Mouse (Mus musculus): ENCODE results near the gene Foxn1.
A peak's percentile ranks its signal among the peaks of the same experiment; 100 is the strongest.

The Foxn1 gene

GRCm38 (mm10) chr11:78355471-78356238, 30.7 kb downstream of the Foxn1 start:
- no peak for DNase-seq (ENCODE audit: low spot score)

GRCm38 (mm10) chr11:78354905-78355304, 31.5 kb downstream of the Foxn1 start:
- DNase-seq (ENCODE audit: low spot score) = no peak

- no peak for DNase-seq (ENCODE audit: low spot score)
Observed at GRCm38 (mm10) chr11:78353081-78353480, 33.3 kb downstream of the Foxn1 start.

DNA sequence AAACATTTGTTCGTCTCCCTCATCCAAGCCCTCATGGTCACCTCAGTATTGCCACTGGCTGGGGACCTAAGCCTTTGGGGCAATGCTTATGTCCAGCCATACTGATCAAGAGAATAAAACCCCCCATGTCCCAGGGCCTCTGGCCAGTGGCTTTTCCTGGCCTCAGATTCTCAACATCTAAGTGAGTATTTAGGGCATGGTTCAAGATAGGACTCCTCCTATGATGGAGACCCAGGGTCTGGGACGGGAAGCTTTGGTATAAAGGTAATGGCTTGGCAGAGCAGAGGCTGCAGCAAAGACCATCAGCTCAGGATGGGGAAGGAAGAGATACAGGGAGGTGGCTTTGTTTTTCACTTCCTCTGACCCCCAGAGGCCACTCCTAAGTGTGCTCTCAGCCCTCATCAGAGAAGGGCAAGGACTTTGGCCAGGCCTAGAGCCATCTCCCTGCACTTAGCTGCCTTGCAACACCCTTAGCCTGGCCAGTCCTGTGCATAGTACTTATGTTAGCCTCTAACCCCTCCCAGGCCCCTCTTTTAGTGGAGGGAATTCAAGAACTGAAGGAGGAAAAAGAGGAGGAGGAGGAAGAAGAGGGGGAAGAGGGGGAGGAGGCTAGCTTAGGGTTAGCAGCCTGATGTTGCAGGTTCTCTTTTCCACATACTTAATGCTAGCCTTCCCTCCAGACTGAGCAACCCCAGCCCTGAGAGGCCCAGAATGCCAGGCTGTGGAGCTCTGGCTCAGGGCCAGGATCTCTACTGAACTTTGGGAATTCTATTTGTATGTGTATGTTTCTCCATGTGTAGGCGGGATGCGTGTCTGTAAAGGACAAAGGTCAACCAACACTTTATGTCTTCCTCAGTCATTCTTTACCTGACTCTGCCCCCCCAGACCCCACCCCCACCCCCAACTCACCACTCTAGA, 36.7 kb downstream of the Foxn1 start:
- DNase-seq (ENCODE audit: low spot score) = no peak

DNA sequence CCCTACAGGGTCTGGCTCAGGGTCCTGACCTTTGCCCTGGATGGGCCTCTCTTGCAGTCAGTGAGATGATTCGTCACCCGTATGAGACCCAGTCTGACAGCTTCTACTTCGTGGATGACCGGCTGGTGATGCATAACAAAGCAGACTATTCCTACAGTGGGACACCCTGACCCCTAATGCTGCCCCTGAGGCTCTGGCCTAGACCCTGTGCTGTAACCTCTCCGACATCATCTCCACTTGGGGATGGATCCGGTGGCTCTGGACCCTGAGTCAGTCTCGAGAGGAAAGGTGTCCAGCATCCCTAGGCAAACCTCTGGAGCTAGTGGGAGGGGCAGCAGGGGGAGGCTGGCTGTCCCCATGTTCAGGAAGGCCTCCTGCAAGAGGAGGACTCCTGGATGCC, 37.9 kb downstream of the Foxn1 start:
- no peak for DNase-seq (ENCODE audit: low spot score)

GRCm38 (mm10) chr11:78347908-78348307, 38.5 kb downstream of the Foxn1 start:
- DNase-seq (ENCODE audit: low spot score) = no peak

GRCm38 (mm10) chr11:78347070-78347754, 39.1 kb downstream of the Foxn1 start:
- no peak for DNase-seq (ENCODE audit: low spot score)

GRCm38 (mm10) chr11:78346326-78347069, 39.9 kb downstream of the Foxn1 start:
- DNase-seq (ENCODE audit: low spot score) = no peak

DNA sequence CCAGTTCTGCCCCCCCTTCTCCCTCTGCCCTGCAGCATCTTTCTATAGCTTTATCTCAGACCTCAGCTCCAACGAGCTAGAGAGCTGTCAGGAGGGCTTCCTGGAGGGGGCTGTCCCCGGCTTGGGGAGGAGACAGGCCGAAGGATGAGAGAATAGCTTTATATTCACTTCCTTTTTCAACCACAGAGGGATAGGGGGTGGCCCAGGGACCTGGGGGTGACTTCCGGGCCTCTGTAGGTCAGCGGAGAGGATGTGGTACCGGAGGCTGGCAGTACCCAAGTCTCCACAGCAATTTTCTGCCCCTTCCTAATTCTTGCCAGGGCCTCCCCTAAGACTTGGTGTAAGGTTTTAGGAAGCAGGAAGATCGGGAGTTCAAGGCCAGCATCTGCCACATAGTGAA, 40.6 kb downstream of the Foxn1 start:
- DNase-seq (ENCODE audit: low spot score) = no peak

- DNase-seq (ENCODE audit: low spot score) = no peak
Observed at GRCm38 (mm10) chr11:78344890-78345715, 41.3 kb downstream of the Foxn1 start.

GRCm38 (mm10) chr11:78344328-78344889, 41.9 kb downstream of the Foxn1 start:
- DNase-seq (ENCODE audit: low spot score) = no peak

- DNase-seq (ENCODE audit: low spot score) = no peak
Observed at GRCm38 (mm10) chr11:78343381-78344327, 42.7 kb downstream of the Foxn1 start, which contains the start of gene Unc119. Gene Unc119, plus strand, starts transcription at chr11:78343482.

GRCm38 (mm10) chr11:78341702-78342101, 44.7 kb downstream of the Foxn1 start:
- no peak for DNase-seq (ENCODE audit: low spot score)

GRCm38 (mm10) chr11:78337040-78337439, 49.3 kb downstream of the Foxn1 start:
- DNase-seq (ENCODE audit: low spot score) = no peak

DNA sequence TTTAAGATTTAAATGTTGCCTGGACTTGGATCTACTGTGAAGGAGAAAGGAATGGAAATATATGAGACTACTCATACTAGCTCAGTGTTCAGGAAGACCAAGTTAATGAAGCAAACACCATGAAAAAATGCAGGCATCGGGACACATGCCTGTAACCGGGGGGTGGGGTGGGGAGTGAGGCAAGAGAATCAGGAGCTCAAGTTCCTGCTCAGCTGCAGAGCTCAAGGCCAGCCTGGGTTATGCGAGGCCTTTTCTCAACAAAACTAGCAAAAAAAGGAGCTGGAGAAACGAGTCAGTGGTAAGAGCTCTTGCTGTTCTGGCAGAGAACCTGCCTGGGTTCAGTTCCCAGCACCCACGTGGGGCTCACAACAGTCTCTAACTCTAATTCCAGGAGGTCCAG, 52.4 kb downstream of the Foxn1 start:
- DNase-seq (ENCODE audit: low spot score) = no peak

DNA sequence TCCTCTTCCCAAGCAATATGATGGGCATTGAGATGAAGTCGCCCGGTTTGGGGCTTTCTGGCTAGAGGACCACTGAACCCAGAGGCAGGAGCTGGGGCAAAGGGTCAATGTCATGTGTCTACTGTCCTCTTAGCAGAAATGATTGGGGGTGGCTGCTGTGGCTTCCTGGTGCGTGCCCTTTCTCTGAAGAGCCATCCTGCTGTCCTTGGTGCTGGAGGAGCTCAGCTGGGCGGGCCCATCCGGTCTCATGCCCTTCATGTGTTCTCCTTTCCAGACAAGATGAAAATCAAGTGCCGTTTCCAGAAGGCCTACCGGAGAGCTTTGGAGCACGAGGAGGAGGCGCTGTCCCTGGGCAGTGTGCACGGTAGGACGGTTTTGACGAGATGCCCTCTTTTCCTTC, 53.7 kb downstream of the Foxn1 start:
- DNase-seq (ENCODE audit: low spot score) = no peak

DNA sequence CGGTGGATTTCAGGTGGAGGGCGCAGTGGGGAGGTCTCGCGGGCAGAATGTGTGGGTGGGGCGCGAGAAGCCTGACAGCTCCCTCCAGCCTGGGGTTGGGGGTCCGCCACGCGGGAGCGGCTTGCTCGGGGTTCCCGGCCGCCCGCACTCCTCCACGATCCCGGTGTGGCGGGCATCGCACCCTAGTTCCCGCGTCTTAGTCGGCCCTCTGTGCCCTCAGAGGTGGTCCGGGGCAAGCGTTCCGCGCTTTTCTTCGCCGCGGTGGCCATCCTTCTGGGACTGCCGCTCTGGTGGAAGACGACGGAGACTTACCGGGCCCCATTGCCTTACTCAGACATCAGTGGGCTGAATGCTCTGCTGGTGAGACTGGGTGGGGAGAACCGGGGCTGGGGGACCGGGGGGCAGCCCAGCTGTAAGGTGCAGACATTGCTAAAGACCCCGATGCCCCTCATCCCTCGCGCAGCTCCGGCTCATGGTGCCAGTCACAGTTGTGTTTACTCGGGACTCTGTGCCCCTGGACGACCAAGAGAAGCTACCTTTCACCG, 57.8 kb downstream of the Foxn1 start:
- DNase-seq (ENCODE audit: low spot score) = no peak

- DNase-seq (ENCODE audit: low spot score) = peak; percentile 81
Observed at GRCm38 (mm10) chr11:78327634-78328511, 58.5 kb downstream of the Foxn1 start, which contains the start of gene Pigs. Gene Pigs, plus strand, starts transcription at chr11:78328415.

All from urinary bladder, postnatal 10 days (tissue).